Mouse (Mus musculus): ENCODE results near the gene Mylip. TPM values are rescaled to one million over a fixed set of nuclear protein-coding genes. Genes with fewer than 3 reads are reported as not detected.

The Mylip gene
- 28.6 and 30.7 TPM in 2 replicates for total RNA-seq (2023)

DNA sequence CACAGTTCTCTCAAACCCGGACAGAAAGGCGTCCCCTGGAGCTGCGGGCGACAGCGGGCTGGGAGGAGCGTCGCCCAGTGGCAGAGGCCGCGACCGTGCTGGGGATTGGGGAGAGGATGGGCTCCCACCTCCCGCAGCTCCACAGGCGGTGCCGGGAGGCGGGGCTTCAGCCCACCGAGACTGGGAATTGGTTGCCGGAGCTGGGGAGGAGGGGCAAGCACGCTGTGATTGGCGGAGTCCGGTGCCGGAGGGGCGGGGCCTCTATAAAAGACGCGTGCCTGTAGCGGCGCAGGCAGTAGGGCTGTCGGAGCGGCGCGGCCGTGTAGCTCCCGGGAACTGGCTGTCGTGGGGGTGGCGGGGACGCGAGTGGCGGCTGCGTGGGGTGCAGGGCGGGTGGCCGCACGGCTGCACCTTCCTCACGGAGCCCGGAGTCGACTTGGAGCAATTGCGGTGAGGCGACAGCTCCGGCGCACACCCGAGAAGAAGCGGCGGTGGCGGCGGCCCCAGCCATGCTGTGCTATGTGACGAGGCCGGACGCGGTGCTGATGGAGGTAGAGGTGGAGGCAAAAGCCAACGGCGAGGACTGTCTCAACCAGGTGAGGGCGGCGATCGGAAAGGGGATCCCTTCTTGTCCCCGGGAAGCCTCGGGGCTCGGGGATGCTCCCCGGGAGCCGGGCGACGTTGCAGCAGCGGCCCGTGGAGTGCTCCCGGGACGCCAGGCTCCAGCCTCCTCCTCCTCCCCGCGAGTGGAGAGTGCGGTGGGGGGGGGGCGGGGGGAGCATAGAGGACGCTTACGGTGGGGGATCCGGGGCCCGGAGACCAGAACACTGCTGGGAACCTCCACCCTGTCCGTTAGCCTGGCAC is at the start of gene Mylip:
Gene Mylip (plus strand): TSS at position 295 of the 864 bp plus-strand sequence.

Other genes starting within 250 kb of the Mylip start
- 0.82 and 1.2 TPM in 2 replicates for gene Gmpr, start 117.7 kb downstream of the Mylip start, total RNA-seq (2023)

All from neutrophil, adult 65 days (primary cell).